Mouse (Mus musculus) heart, postnatal 0 days (tissue): ENCODE measurements at regions not wholly inside any gene's neighbourhood (a gene's known extent, or its start where the extent isn't known, plus 50 kb on each side); places are given as distances from the start of the nearest gene placed in this dataset.

Source experiments
- CTCF ChIP-seq: IDR thresholded peaks from 2 replicates; pipeline ENCODE4 v1.5.1; 2016; ENCODE audit warnings: antibody characterized with exemption, control low read depth, low read depth
- EP300 ChIP-seq: IDR thresholded peaks from 2 replicates; pipeline ENCODE4 v1.6.1; 2016; ENCODE audit warnings: antibody characterized with exemption, low read depth

DNA sequence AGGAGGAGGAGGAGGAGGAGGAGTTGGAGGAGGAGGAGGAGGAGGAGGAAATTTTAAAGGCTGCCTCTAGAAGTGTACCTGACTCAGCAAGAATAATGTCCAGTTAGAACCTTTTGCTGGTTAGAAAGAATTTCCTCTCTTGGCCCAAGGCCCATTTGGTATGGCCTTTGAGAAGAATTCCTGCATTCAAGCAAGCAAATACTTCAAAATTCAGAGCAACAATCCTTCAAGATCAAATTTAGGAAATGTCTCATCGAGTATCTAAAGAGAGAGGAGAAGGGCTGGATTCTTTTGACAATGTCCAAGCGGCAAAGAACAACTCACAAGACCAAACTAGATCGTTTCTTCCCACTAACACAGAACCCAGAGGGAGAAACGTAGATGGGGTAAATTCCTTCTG, 263.1 kb upstream of the Irx3 start:
- TF ChIP-seq CTCF (no peak), EP300 (no peak)
